Mouse (Mus musculus) stomach, adult 2 months (tissue): Measurements from ENCODE around the gene Flot2. TPM values are rescaled to one million over a fixed set of nuclear protein-coding genes. Genes with fewer than 3 reads are reported as not detected.

Experiments used
- polyA plus RNA-seq: library from polyadenylated mRNA; depleted of rRNA; stranded (reverse); fragments of >200 nt; gene quantifications from 2 replicates; pipeline ENCODE4 v1.2.3, GENCODE M21; 2012; rRNA removed

The Flot2 gene
- polyA plus RNA-seq = 24.7 and 30.1 TPM in 2 replicates

GRCm38 (mm10) chr11:78037831-78038752 is at the start of gene Flot2:
Gene Flot2, plus strand, starts transcription at chr11:78037931.

DNA sequence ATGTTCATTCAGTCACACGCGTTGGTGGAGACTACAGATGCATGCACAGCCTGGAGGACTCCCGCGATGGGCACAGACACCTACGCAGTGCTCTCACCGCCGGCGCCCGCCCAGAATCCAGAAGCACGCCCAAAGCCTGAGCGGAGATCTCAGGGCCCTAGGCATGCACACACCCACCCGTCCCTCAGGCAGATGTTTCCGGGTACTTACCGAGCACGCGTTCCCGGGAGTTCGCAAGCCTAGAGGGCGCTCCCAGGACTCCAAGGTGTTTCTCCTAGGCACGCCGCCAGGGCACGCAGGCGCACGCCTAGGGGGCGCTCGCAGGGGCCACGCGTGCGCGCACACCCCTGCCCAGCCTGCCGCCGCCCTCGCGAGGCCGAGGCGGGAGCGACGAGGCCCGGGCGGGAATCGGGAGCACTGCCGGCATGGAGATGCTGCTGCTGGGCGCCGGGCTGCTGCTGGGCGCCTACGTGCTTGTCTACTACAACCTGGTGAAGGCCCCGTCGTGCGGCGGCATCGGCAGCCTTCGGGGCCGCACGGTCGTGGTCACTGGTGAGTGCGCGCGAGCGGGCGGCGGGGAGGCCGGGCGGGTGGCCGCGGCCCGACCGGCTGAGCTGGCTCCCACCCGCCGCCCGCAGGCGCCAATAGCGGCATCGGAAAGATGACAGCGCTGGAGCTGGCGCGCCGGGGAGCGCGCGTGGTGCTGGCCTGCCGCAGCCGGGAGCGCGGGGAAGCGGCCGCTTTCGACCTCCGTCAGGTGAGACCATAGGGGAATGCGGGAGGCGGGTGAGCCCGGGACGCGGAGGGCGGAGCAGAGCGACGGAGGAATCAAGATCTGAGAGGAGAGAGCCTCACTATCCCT is 5.6 kb upstream of the Flot2 start, which contains the start of gene Dhrs13:
Gene Dhrs13, plus strand, starts transcription at position 334 of the 862 bp plus-strand sequence.

GRCm38 (mm10) chr11:78079961-78080921 is 42.5 kb downstream of the Flot2 start, which contains the start of gene Eral1:
Gene Eral1, minus strand, starts transcription at chr11:78080383.

GRCm38 (mm10) chr11:78094504-78095143 is 56.9 kb downstream of the Flot2 start, which contains the start of gene Fam222b:
Gene Fam222b, plus strand, starts transcription at chr11:78094660.

Other genes with a start within 250 kb of the Flot2 start
- gene Pipox, start 143.8 kb upstream of the Flot2 start, polyA plus RNA-seq = 0.37 and 0.39 TPM in 2 replicates
- gene Sez6, start 107.1 kb upstream of the Flot2 start, polyA plus RNA-seq = 1.1 and 1.7 TPM in 2 replicates
- gene Phf12, start 55.2 kb upstream of the Flot2 start, polyA plus RNA-seq = 16.2 and 19.2 TPM in 2 replicates
- gene Dhrs13, start 5.7 kb upstream of the Flot2 start, polyA plus RNA-seq = 3.2 and 5.0 TPM in 2 replicates
- 13.7 and 15.4 TPM in 2 replicates for gene Eral1, start 42.5 kb downstream of the Flot2 start, polyA plus RNA-seq
- 8.2 and 9.1 TPM in 2 replicates for gene Fam222b, start 56.7 kb downstream of the Flot2 start, polyA plus RNA-seq
- 56.3 and 88.1 TPM in 2 replicates for gene Traf4, start 127.7 kb downstream of the Flot2 start, polyA plus RNA-seq
- 6.4 and 6.5 TPM in 2 replicates for gene Nek8, start 138.7 kb downstream of the Flot2 start, polyA plus RNA-seq
- 23.7 and 47.3 TPM in 2 replicates for gene Tlcd1, start 138.8 kb downstream of the Flot2 start, polyA plus RNA-seq
- gene Rpl23a, start 145.7 kb downstream of the Flot2 start, polyA plus RNA-seq = 14.0 and 21.6 TPM in 2 replicates
- 17.3 and 32.5 TPM in 2 replicates for gene Rab34, start 150.5 kb downstream of the Flot2 start, polyA plus RNA-seq
- gene Proca1, start 155.5 kb downstream of the Flot2 start, polyA plus RNA-seq = 0.09 and 0.15 TPM in 2 replicates
- gene Sdf2, start 207.8 kb downstream of the Flot2 start, polyA plus RNA-seq = 49.4 and 60.2 TPM in 2 replicates
- 14.7 and 15.7 TPM in 2 replicates for gene Supt6, start 208.1 kb downstream of the Flot2 start, polyA plus RNA-seq
- gene 2610507B11Rik, start 223.8 kb downstream of the Flot2 start, polyA plus RNA-seq = 46.4 and 52.0 TPM in 2 replicates